Mouse (Mus musculus): ENCODE results near the gene Gnat1.

DNA sequence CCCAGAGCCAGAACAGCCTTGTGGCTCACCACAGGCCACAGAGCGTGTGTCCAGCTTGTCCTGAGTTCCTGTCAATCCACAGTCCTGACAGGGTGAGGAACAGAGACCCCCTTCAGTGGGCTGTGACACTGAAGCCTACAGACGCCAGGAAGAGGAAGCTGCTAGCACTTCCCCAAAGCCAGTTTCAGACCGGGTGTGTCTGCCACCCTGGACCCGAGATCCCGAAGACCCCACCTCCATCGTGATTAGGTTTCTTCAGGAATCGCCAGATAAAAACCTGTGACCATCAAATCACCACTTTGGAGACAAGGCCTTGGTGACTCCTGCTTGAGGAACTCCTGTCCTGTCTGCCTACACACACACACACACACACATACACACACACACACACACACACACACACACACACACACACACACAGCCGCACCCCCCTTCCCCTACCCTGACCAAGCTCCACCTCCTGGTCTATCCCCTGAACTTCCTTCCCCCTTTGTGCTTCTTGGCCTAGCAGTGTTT lies 39.2 kb downstream of the Gnat1 start:
- TF ChIP-seq CTCF (IDR thresholded peaks at IDR 0.05; ENCODE audit: borderline replicate concordance, insufficient read depth, low read depth, low read length) (no peak), POLR2A (IDR thresholded peaks at IDR 0.05; ENCODE audit: borderline replicate concordance, insufficient read depth, low read length) (no peak)

All from cerebellum, adult 2 months (tissue).